Comparison of ENCODE assay signal across 1 mouse cellular context in the genomic region with DNA sequence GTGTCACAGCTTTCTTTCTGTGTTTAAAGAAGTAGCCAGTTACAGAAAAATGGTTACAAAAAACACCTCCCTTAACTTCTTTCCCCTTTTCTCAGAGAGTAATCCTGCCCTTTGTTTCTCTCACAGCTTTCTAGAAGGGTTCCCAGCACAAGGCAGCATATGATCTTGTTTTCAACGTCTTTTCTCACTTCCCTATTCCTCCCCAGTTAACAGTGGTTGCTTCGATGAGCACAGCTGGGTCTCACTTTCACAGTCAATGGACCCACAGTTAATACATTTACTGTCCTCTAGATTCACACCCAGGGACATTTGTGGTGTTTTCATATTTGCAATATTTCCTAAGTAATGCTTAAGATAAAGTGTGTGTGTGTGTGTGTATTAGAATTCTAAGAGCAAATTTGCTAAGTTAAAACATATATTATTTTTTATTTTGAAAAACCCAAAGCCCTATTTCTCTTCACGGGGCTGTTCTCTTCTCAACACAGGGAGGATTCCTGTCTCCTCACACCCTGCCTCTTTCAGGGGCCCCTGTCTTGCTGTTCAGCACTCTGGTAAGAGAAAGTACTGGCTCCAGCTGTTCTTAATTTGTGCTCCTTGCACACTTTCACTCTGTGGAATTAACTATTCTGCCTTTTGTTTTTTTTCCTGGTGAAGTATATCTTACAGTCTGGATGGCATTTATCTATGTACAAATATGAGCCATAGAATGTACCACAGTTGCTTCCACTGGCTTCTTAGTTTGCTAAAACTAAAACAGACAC.
TF ChIP-seq lines count a peak whose summit lies in the region.

No protein-coding gene starts in this region.

TF ChIP-seq in MEL, 35 proteins besides CTCF, POLR2A, EP300 and RAD21 (continued from another document):
- TF ChIP-seq POLR2AphosphoS5 (IDR thresholded peaks at IDR 0.05; ENCODE audit: borderline replicate concordance, low read depth, low read length) = no peak
- TF ChIP-seq ELF1 (IDR thresholded peaks at IDR 0.05; ENCODE audit: low read depth, low read length) = no peak
- TF ChIP-seq MAFK (IDR thresholded peaks at IDR 0.05; ENCODE audit: borderline replicate concordance, low read depth, low read length) = no peak
- TF ChIP-seq E2F4 (IDR thresholded peaks at IDR 0.05; ENCODE audit: borderline replicate concordance, low read depth, low read length) = no peak
- TF ChIP-seq USF2 (IDR thresholded peaks at IDR 0.05; ENCODE audit: borderline replicate concordance in 1 of 2, insufficient read depth in 1 of 2, low read depth in 1 of 2, low read length in 2 of 2) = no peak
- TF ChIP-seq MXI1 (IDR thresholded peaks at IDR 0.05; ENCODE audit: low read depth, low read length) = no peak
- no peak for TF ChIP-seq ZC3H11A (IDR thresholded peaks at IDR 0.05; ENCODE audit: low read depth, low read length)
- no peak for TF ChIP-seq USF1 (IDR thresholded peaks at IDR 0.05; ENCODE audit: low read depth, low read length)
- TF ChIP-seq NRF1 (IDR thresholded peaks at IDR 0.05; ENCODE audit: insufficient read depth, low read depth, low read length, poor library complexity, severe bottlenecking) = no peak
- no peak for TF ChIP-seq MAZ (IDR thresholded peaks at IDR 0.05; ENCODE audit: low read depth, low read length)
- no peak for TF ChIP-seq JUND (IDR thresholded peaks at IDR 0.05; ENCODE audit: low read depth, low read length)
- no peak for TF ChIP-seq ZMIZ1 (IDR thresholded peaks at IDR 0.05; ENCODE audit: low read depth, low read length)
